Mouse (Mus musculus): ENCODE measurements around the gene Gda. TPM values are rescaled to one million over a fixed set of nuclear protein-coding genes. Genes with fewer than 3 reads are reported as not detected.

The Gda gene
- polyA plus RNA-seq, 1 experiment: 1.3 TPM

DNA sequence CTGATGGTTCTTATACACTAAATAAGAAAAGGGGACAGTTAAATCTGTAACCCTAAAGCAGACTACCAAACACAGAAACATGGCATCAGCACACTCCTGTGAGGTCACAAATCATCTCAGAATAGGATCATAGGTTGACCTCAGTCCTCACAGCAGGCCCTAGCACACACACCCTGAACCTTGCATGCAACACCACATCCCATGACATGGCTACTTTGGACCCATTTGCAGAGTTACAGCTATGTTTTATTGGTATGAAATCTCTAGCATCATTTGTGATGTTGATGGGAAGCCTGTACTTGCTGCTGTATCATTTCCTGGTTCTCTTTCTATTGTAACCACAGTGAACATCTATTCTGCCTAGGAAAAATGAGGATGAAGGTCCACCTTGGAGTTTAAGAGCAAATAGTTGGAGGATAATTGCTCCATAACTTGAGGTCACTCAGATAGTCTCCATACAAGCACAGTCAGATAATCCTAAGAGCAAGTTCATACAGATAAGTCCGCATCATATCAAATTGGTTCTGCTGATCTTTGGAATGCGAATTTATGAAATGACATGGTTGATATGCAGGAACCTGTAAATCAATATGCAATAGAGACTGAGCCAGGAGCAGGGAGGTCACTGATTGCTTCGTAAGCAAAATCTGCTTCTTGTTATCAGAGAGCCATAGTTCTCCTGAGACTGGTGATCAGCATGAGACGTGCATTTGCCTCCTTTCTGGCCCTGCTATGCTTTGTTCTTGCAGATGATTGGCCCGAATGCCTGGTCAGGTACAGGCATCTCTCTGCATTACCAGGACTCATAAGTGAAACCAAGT is 14.1 kb upstream of the Gda start:
- no peak overlapping the region for H3K4me3 ChIP-seq (ENCODE audit: insufficient read depth, low read length)
- TF ChIP-seq POLR2A (IDR thresholded peaks at IDR 0.05; ENCODE audit: low read depth, low read length) (no peak), CTCF (IDR thresholded peaks at IDR 0.05; ENCODE audit: borderline replicate concordance, insufficient read depth, low read length) (no peak)
- H3K4me1 ChIP-seq (ENCODE audit: control insufficient read depth, insufficient read depth, low read length): no peaks in the 10 kb centered on the region
- H3K27ac ChIP-seq (ENCODE audit: insufficient read depth, low read length): no peak overlapping the region

DNA sequence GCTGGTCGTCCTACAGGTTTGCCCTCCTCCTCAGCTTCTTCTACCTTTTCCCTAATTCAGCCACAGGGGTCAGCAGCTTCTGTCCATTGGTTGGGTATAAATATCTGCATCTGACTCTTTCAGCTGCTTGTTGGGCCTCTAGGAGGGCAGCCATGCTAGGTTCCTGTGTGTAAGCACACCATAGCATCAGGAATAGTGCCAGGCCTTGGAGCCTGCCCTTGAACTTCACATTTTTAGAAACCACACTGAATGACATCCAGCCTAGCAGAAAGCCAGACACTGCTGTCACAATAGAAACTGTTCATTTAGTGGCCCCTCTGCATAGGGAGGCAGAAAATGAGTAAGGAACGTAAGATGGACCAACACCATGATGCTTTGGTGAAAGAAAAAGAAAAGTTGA is 8.9 kb upstream of the Gda start:
- no peak for TF ChIP-seq CTCF (IDR thresholded peaks at IDR 0.05; ENCODE audit: borderline replicate concordance, insufficient read depth, low read length)
- TF ChIP-seq POLR2A (IDR thresholded peaks at IDR 0.05; ENCODE audit: low read depth, low read length): no peak
- H3K4me3 ChIP-seq (ENCODE audit: insufficient read depth, low read length): no peak overlapping the region
- no peaks in the 10 kb centered on the region for H3K4me1 ChIP-seq (ENCODE audit: control insufficient read depth, insufficient read depth, low read length)
- H3K27ac ChIP-seq (ENCODE audit: insufficient read depth, low read length): no peak overlapping the region

DNA sequence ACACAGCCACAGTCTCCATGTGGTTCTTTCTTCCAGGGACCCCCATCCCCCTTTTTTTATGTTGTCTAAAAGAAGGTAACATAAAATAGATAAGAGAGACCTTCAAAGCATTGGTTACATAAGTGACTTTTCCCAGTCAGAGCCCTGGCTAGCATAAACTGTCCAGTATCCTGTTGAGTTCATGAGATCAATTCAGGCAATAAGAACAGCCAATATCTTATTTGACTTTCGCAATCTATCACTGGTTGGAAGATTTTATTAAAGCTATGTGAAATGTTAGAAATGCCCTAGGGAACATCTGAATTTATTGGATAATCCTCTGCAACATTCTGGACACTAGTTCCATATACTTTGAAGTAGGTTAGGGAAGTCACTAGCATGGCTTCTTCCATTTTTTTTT is 7.8 kb upstream of the Gda start:
- TF ChIP-seq CTCF (IDR thresholded peaks at IDR 0.05; ENCODE audit: borderline replicate concordance, insufficient read depth, low read length): no peak
- TF ChIP-seq POLR2A (IDR thresholded peaks at IDR 0.05; ENCODE audit: low read depth, low read length): no peak
- H3K4me3 ChIP-seq (ENCODE audit: insufficient read depth, low read length): no peak overlapping the region
- H3K27ac ChIP-seq (ENCODE audit: insufficient read depth, low read length): no peak overlapping the region
- no peaks in the 10 kb centered on the region for H3K4me1 ChIP-seq (ENCODE audit: control insufficient read depth, insufficient read depth, low read length)

DNA sequence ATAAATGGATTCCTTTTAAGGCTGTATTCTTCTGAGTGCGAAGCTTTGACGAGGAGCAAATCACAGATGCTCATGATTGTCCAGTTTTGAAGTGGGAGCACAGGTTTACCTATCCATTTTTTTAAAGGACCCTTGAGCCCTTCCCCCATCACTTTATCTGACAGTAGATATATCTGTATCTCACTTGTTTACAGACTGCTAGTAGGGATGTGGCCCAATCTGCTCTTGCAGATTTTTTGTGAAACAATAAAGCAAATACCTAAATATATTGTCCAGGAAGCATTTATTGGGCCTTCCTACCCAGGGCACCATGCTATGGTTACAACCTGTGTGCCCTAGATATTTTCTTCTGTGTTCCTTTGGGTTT is 6.8 kb upstream of the Gda start:
- Histone ChIP-seq H3K4me3 (ENCODE audit: insufficient read depth, low read length) (no peak overlapping the region), H3K27ac (ENCODE audit: insufficient read depth, low read length) (no peak overlapping the region), H3K4me1 (ENCODE audit: control insufficient read depth, insufficient read depth, low read length) (no peaks in the 10 kb centered on the region)
- no peak for TF ChIP-seq POLR2A (IDR thresholded peaks at IDR 0.05; ENCODE audit: low read depth, low read length)
- TF ChIP-seq CTCF (IDR thresholded peaks at IDR 0.05; ENCODE audit: borderline replicate concordance, insufficient read depth, low read length): no peak

DNA sequence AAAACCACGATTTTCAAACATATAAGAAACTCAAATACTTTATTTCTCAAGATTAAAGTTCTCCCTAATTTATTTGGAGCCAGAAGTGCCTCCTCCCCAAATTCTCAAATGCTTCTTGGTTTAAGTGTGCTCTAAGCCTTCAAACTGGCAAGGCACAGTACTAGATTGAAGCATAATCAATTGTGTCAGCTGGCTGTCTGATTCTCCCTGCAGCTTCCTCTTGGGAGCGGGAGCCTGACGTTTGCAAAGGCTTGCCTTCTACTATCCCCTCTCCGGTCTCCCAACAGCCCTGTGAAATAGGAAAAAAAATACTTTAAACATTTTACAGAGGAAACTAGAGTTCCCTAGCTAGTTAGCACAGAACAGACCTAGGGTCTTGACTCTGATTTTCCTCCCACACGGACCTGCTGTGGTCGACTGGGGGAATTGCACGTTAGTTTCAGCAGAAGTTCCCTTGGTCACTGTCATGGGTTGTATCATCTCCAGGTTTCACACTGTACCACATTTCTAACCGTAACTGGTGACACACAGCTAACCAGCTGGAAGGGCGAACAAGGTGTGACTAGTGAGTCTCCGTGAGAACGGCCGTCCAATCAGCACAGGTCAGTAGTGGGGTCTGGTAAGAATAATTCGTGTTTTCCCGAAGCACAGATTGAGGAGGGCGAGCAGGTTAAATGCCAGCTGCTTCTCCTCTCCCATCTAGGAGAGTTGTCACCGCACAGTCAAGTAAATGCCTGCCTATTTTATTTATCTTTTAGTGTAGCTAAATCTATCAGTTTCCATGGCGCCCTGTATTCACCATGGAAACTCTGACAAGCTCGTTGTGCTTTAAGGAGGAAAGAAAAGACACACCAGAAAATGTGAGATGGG is 6.2 kb upstream of the Gda start:
- Histone ChIP-seq H3K4me1 (ENCODE audit: control insufficient read depth, insufficient read depth, low read length) (no peaks in the 10 kb centered on the region), H3K27ac (ENCODE audit: insufficient read depth, low read length) (no peak overlapping the region), H3K4me3 (ENCODE audit: insufficient read depth, low read length) (no peak overlapping the region)
- TF ChIP-seq CTCF (IDR thresholded peaks at IDR 0.05; ENCODE audit: borderline replicate concordance, insufficient read depth, low read length): no peak
- TF ChIP-seq POLR2A (IDR thresholded peaks at IDR 0.05; ENCODE audit: low read depth, low read length): no peak

DNA sequence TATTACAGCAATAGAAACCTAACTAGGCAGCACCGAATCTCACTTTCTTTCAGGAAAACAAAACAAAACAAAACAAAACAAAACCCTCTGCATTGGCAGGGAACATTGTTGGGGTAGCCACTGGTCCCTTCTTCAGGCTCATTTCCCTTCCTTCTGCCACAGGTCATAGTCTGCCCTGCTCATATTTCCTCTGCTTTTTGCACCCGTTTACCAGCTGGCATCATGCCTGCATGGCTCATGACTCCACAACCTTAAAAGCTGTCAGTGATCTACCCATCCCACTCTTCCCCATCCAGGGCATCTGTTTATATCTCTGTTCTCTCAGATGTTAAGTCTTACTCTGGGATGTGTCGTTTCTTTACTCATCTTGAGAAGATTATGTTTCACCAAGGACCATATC is 5.3 kb upstream of the Gda start:
- no peak for TF ChIP-seq POLR2A (IDR thresholded peaks at IDR 0.05; ENCODE audit: low read depth, low read length)
- no peak for TF ChIP-seq CTCF (IDR thresholded peaks at IDR 0.05; ENCODE audit: borderline replicate concordance, insufficient read depth, low read length)

DNA sequence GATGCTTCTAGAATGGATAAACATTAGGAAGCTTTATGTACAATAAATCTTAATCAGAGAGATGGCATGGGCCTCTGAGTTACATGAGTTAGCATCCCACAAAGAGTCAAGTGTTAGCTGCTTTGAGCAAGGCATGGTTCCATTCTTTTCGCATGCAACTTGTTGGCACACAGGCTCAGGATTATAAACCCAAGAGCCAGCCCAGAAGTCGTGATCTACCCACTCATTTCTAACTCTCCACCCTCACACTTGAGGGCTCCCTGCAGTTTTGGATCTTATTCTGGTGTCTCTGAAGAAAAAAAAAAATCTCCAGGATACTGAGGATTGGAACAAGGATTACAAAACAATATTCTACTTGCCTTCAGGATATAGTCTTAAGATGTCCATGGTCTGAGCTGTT is 4.5 kb upstream of the Gda start:
- no peak for TF ChIP-seq POLR2A (IDR thresholded peaks at IDR 0.05; ENCODE audit: low read depth, low read length)
- no peak for TF ChIP-seq CTCF (IDR thresholded peaks at IDR 0.05; ENCODE audit: borderline replicate concordance, insufficient read depth, low read length)
- peaks cover under 1% of the 10 kb centered on the region; the same call in 1 of the 2 replicates for H3K4me1 ChIP-seq (ENCODE audit: control insufficient read depth, insufficient read depth, low read length)
- no peak overlapping the region for H3K4me3 ChIP-seq (ENCODE audit: insufficient read depth, low read length)
- H3K27ac ChIP-seq (ENCODE audit: insufficient read depth, low read length): no peak overlapping the region

More for the DNA sequence above, 5.3 kb upstream of the Gda start:
- H3K27ac ChIP-seq (ENCODE audit: insufficient read depth, low read length): no peak overlapping the region
- no peak overlapping the region for H3K4me3 ChIP-seq (ENCODE audit: insufficient read depth, low read length)
- H3K4me1 ChIP-seq (ENCODE audit: control insufficient read depth, insufficient read depth, low read length): no peaks in the 10 kb centered on the region

DNA sequence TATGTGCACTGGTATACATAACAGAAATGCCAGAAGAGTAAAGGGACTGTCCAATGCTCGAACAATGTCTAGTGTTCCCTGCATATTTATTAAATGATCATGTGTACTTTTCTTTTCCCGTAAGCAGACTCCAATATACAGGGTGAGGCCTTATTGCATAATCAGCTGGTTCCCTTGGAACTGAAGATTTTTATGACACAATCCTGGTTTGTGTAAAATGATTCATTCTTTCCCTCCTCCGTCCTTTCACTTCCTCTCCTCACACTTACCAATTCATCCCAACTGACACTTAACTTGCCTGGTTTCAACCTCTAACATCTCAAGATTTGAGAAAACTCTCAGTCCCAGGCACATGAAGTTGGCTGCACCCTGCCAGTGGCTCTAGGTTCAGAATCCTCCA is 3.5 kb upstream of the Gda start:
- Histone ChIP-seq H3K4me1 (ENCODE audit: control insufficient read depth, insufficient read depth, low read length) (peaks cover 3% of the 10 kb centered on the region; the same call in 1 of the 2 replicates), H3K4me3 (ENCODE audit: insufficient read depth, low read length) (no peak overlapping the region), H3K27ac (ENCODE audit: insufficient read depth, low read length) (no peak overlapping the region)
- TF ChIP-seq POLR2A (IDR thresholded peaks at IDR 0.05; ENCODE audit: low read depth, low read length) (no peak), CTCF (IDR thresholded peaks at IDR 0.05; ENCODE audit: borderline replicate concordance, insufficient read depth, low read length) (no peak)

DNA sequence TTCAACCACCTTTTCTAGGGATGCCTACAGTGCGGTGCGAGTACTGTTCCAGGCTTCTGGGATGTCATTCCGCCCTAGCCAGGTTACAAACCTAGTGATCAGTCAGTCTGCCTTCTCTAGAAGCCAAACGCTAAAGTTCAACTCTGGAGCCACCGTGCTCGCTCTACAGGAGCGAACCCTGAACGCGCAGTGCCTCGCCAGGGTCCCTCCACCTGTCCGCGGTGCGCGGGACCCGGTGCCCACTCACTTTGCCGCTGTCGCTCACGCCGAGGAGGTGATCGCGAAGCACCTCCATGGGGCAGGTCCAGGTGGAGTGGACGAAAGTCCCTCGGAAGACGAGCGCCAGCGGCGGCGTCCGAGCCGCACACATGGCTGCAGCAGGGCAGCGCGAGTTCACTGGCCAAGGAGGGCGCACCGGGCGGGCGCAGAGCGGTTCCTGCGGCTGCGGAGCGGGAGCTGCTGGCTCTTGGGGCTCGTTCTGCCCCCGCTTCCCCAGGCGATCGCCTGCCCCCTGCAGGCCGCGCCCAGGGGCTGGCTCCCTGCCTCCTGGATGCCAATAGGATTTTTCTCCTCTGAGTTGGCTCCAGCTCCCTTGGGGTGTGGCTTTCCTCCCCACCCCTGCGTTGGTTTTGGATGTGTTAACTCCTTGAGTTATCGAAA is 994 bp downstream of the Gda start:
- Histone ChIP-seq H3K27ac (ENCODE audit: insufficient read depth, low read length) (no peak overlapping the region), H3K4me1 (ENCODE audit: control insufficient read depth, insufficient read depth, low read length) (peaks cover 3% of the 10 kb centered on the region; the same call in 1 of the 2 replicates), H3K4me3 (ENCODE audit: insufficient read depth, low read length) (peak overlapping the region; percentile 32)
- TF ChIP-seq POLR2A (IDR thresholded peaks at IDR 0.05; ENCODE audit: low read depth, low read length) (no peak), CTCF (IDR thresholded peaks at IDR 0.05; ENCODE audit: borderline replicate concordance, insufficient read depth, low read length) (no peak)

Measured in embryonic fibroblast, embryonic 13.5 days (primary cell).